Mouse (Mus musculus) CD4-positive naive resting alpha-beta T cell, adult 57 days (primary cell): ENCODE data around the gene Fkrp. TPM values are rescaled to one million over a fixed set of nuclear protein-coding genes. Genes with fewer than 3 reads are reported as not detected.

Experiments used
- total RNA-seq: library from RNA; stranded (reverse); gene quantifications from one replicate; pipeline ENCODE4 v1.2.4, GENCODE M21; 2023

Gene Fkrp
- 24.7 TPM for total RNA-seq

DNA sequence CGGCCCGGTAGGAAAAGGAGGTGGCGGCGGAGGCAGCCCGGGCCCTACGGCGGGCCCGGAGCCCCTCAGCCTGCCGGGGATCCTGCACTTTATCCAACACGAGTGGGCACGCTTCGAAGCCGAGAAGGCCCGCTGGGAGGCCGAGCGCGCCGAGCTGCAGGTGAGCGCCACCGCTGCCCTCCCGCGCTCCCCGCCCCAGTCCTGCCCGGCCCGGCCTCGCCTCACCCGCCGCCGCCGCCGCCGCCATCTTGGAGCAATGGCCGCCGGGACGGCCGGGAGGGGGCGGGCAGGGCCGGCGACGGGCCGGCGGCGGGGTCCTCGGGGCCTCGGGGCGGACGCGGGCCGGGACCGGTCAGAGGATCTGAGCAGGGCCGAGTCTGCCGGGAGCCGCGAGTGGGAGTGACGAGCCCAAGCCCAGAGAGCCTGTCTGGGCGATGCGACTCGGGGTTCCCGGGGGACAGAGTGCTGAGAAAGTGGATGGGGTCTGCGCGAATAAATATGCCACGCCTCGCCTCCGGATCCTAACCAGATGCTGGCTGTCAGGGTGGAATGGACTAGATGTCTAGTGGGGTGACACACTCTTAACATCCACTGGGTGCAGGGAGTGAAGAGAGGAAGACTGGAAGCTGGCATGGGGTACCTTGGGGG lies at the start of gene Fkrp:
Gene Fkrp (minus strand): TSS at position 258 of the 648 bp plus-strand sequence.

DNA sequence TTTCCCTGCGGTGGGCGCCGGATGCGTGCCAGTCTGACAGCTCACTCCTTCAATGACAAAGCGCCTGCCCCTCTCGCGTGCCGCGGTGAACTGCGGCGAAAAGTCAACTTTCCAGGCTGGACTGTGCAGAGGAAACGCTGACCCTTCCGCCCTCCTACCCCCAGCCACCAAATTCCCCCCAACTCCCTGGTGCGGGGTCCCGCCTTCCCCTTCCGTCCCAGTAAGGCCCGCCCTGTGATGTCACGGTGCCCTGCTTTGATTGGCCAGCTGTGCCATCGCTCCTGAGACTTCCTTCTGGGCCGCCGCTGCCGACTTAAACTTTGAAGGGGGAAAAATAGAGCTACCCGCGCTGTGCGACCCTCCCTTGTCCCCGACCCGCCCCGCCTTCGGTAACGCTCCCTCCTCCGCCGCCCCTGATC lies 26.1 kb upstream of the Fkrp start, which contains the start of gene Prkd2:
Gene Prkd2 (plus strand): TSS at position 258 of the 419 bp plus-strand sequence.

DNA sequence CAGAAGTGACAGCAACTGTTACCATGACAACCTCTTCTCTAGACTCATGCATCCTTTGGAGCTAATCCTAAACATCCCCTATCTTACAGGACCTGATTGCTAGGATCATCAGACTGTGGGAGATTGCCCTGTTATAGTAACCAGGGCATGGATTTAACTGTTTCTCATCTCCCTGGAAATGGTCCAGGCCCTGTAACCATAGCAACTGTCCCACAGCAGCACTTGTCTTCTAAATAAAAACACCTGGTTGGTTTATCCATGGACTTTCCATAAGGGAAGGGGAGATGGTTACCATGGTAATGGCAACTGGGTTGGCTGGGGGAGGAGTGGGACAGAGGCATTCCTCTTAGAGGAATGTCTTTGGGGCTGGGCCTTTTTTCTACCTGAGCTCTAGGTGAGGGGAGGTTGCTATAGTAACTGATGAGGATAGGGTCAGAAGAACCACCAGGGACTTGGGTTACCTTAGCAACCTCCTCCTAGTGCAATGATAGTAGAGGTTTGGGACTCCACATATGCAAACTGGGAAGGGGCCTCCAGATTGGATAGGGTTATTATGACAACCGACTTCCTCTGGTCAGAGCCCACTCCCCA lies 1.1 kb downstream of the Fkrp start, which contains the start of gene Strn4:
Gene Strn4 (plus strand): TSS at position 539 of the 591 bp plus-strand sequence.

DNA sequence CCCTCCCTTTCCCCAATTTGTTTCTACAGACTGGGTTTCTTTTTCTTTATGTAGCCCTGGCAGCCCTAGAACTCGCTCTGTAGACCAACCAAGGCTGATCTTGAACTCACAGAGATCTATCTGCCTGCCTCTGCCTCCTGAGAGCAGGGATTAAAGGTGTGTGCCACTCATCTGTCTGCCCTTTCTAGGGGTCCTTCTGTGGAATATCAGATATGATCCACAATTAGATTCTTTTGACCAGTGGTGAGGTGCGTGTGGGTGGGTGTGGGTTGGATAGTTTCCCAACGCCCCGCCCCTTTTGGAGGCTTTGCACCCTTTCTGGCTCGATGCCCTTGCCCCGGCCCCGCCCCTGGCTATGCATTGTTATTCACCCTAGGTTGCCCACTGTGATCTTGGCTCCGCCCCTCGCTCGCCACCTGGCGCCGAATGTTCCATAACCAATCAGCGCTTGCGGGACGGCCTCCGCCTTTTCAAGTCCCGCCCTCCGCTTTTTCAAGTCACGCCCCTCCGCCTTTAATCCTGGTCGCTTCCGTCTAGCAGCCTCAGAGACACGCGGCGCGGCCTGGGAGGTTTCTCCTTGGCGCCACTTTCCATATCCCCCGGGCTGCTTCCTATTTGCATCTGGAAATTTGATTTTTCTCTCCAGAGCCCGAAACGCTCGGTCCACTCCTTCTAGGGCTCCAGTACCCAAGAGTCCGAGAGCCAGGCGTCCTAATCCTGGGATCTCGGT lies 35.5 kb downstream of the Fkrp start, which contains the start of gene Slc1a5:
Gene Slc1a5 (plus strand): TSS at position 516 of the 730 bp plus-strand sequence.

Other genes starting within 250 kb of the Fkrp start
- gene Arhgap35, start 201.7 kb downstream of the Fkrp start, total RNA-seq = 20.2 TPM
- gene Ceacam15, start 141.0 kb downstream of the Fkrp start, total RNA-seq = not detected
- gene Ceacam9, start 94.8 kb downstream of the Fkrp start, total RNA-seq = not detected
- 72.7 TPM for gene Ap2s1, start 78.3 kb downstream of the Fkrp start, total RNA-seq
- 132 TPM for gene Slc1a5, start 35.4 kb downstream of the Fkrp start, total RNA-seq
- 104 TPM for gene Strn4, start 843 bp downstream of the Fkrp start, total RNA-seq
- gene Prkd2, start 26.2 kb upstream of the Fkrp start, total RNA-seq = 256 TPM
- 0.44 TPM for gene Dact3, start 58.6 kb upstream of the Fkrp start, total RNA-seq
- not detected for gene Gng8, start 75.1 kb upstream of the Fkrp start, total RNA-seq
- gene Ptgir, start 89.8 kb upstream of the Fkrp start, total RNA-seq = 2.0 TPM
- 106 TPM for gene Calm3, start 107.4 kb upstream of the Fkrp start, total RNA-seq
- not detected for gene Pnmal2, start 128.0 kb upstream of the Fkrp start, total RNA-seq
- gene Pnmal1, start 142.9 kb upstream of the Fkrp start, total RNA-seq = not detected
- 3.0 TPM for gene Gm42372, start 166.4 kb upstream of the Fkrp start, total RNA-seq
- 0.12 TPM for gene Ccdc8, start 176.0 kb upstream of the Fkrp start, total RNA-seq
- 99.8 TPM for gene Ppp5c, start 211.2 kb upstream of the Fkrp start, total RNA-seq
- 1.2 TPM for gene Hif3a, start 245.7 kb upstream of the Fkrp start, total RNA-seq